Mouse (Mus musculus) lung, postnatal 0 days (tissue): Measurements from ENCODE around the gene Laptm5.

Source experiments
- CTCF ChIP-seq: IDR thresholded peaks from 2 replicates; pipeline ENCODE4 v1.5.1; 2016; ENCODE audit warnings: antibody characterized with exemption, mild to moderate bottlenecking
- EP300 ChIP-seq: IDR thresholded peaks from 2 replicates; pipeline ENCODE4 v1.6.1; 2016; ENCODE audit warnings: antibody characterized with exemption, mild to moderate bottlenecking, control low read depth

- TF ChIP-seq CTCF (no peak), EP300 (no peak)
These were observed 36.8 kb upstream of the Laptm5 start for GRCm38 (mm10) chr4:130876016-130876726.
